Mouse (Mus musculus) MEL (cell line): ENCODE results near the gene Prrg2. TPM values are rescaled to one million over a fixed set of nuclear protein-coding genes. Genes with fewer than 3 reads are reported as not detected.

Experiments used
- DNase-seq: peaks from one replicate; pipeline ENCODE4 v3.0.0; 2011; ENCODE audit warnings: low read depth, low spot score
- H3K27ac ChIP-seq: 2 replicates; pipeline ENCODE4 v1.5.1; 2012; ENCODE audit warnings: low read depth, mild to moderate bottlenecking, control low read depth, low read length, moderate library complexity; ENCODE audit not compliant: control insufficient read depth
- H3K27me3 ChIP-seq, 2 experiments: fragments of 150-350 bp in 1 of 2; sonication (generic) in 1 of 2; 2 replicates each; pipeline ENCODE4 v1.6.1; 2012; ENCODE audit warnings: low read length in 2 of 2, mild to moderate bottlenecking in 2 of 2, improper control_type of control experiment in 1 of 2, moderate library complexity in 1 of 2; ENCODE audit not compliant: insufficient read depth in 2 of 2, control insufficient read depth in 1 of 2
- H3K36me3 ChIP-seq, 2 experiments: 2 replicates each; pipeline ENCODE4 v1.6.1; 2012 to 2014; ENCODE audit warnings: low read length in 2 of 2, improper control_type of control experiment in 1 of 2, inconsistent platforms in 1 of 2, mild to moderate bottlenecking in 1 of 2; ENCODE audit not compliant: insufficient read depth in 2 of 2, control insufficient read depth in 1 of 2
- H3K4me1 ChIP-seq, 2 experiments: fragments of 150-350 bp in 1 of 2; sonication (generic) in 1 of 2; 2 replicates each; pipeline ENCODE4 v1.6.1; 2012; ENCODE audit warnings: low read length in 2 of 2, improper control_type of control experiment in 1 of 2, mild to moderate bottlenecking in 1 of 2; ENCODE audit not compliant: insufficient read depth in 2 of 2, control insufficient read depth in 1 of 2
- H3K4me3 ChIP-seq, 2 experiments: fragments of 150-350 bp in 1 of 2; sonication (generic) in 1 of 2; 2 replicates each; pipeline ENCODE4 v1.5.1; 2012; ENCODE audit warnings: low read depth in 2 of 2, low read length in 2 of 2, mild to moderate bottlenecking in 2 of 2, moderate library complexity in 2 of 2, control low read depth in 1 of 2, improper control_type of control experiment in 1 of 2; ENCODE audit not compliant: control insufficient read depth in 1 of 2, insufficient read depth in 1 of 2
- H3K79me2 ChIP-seq: 2 replicates; pipeline ENCODE4 v1.6.1; 2012; ENCODE audit warnings: mild to moderate bottlenecking, low read length, moderate library complexity; ENCODE audit not compliant: control insufficient read depth, poor library complexity, insufficient read depth
- H3K9ac ChIP-seq: 2 replicates; pipeline ENCODE4 v1.6.1; 2012; ENCODE audit warnings: low read depth, mild to moderate bottlenecking, control low read depth, low read length, moderate library complexity; ENCODE audit not compliant: control insufficient read depth, poor library complexity, severe bottlenecking
- H3K9me3 ChIP-seq: fragments of 150-350 bp; sonication (generic); replicated peaks from 2 replicates; pipeline ENCODE4 v1.6.1; 2012; ENCODE audit warnings: mild to moderate bottlenecking, low read length, improper control_type of control experiment, moderate library complexity; ENCODE audit not compliant: insufficient read depth
- BHLHE40 ChIP-seq: IDR thresholded peaks from 2 replicates; pipeline ENCODE4 v1.6.1; 2012; ENCODE audit warnings: low read depth, mild to moderate bottlenecking, inconsistent platforms, low read length, improper control_type of control experiment, borderline replicate concordance
- EP300 ChIP-seq, 2 experiments: IDR thresholded peaks; 2 replicates each; pipeline ENCODE4 v1.6.1; 2011; ENCODE audit warnings: improper control_type of control experiment in 2 of 2, low read length in 2 of 2, low read depth in 1 of 2, mild to moderate bottlenecking in 1 of 2
- KAT2A ChIP-seq: conservative IDR thresholded peaks from 2 replicates; pipeline ENCODE4 v1.6.1; 2012; ENCODE audit warnings: low read depth, low read length, improper control_type of control experiment, inconsistent platforms
- MAFK ChIP-seq: IDR thresholded peaks from 2 replicates; pipeline ENCODE4 v1.6.1; 2011; ENCODE audit warnings: low read depth, mild to moderate bottlenecking, low read length, improper control_type of control experiment, borderline replicate concordance
- MAZ ChIP-seq: IDR thresholded peaks from 2 replicates; pipeline ENCODE4 v1.6.1; 2012; ENCODE audit warnings: low read depth, mild to moderate bottlenecking, inconsistent platforms, low read length, improper control_type of control experiment
- MEF2A ChIP-seq: IDR thresholded peaks from 2 replicates; pipeline ENCODE4 v1.6.1; 2014; ENCODE audit warnings: low read depth, mild to moderate bottlenecking, inconsistent platforms, low read length, improper control_type of control experiment; ENCODE audit not compliant: poor library complexity, insufficient replicate concordance, severe bottlenecking; ENCODE audit errors: extremely low read depth
- NELFE ChIP-seq: IDR thresholded peaks from 2 replicates; pipeline ENCODE4 v1.6.1; 2011; ENCODE audit warnings: low read depth, low read length, improper control_type of control experiment
- POLR2A ChIP-seq, 2 experiments: IDR thresholded peaks; 2 replicates each; pipeline ENCODE4 v1.6.1; 2011 to 2012; ENCODE audit warnings: low read length in 2 of 2, mild to moderate bottlenecking in 2 of 2, control low read depth in 1 of 2, improper control_type of control experiment in 1 of 2, low read depth in 1 of 2, moderate library complexity in 1 of 2; ENCODE audit not compliant: control insufficient read depth in 1 of 2, insufficient read depth in 1 of 2, poor library complexity in 1 of 2
- RCOR1 ChIP-seq: IDR thresholded peaks from 2 replicates; pipeline ENCODE4 v1.6.1; 2012; ENCODE audit warnings: low read depth, mild to moderate bottlenecking, inconsistent platforms, low read length, improper control_type of control experiment
- TBP ChIP-seq: IDR thresholded peaks from 2 replicates; pipeline ENCODE4 v1.8.0; 2011; ENCODE audit warnings: low read depth, low read length, improper control_type of control experiment
- ZKSCAN1 ChIP-seq: IDR thresholded peaks from 2 replicates; pipeline ENCODE4 v1.6.1; 2012; ENCODE audit warnings: low read depth, mild to moderate bottlenecking, inconsistent platforms, low read length, improper control_type of control experiment, moderate library complexity
- ZMIZ1 ChIP-seq: IDR thresholded peaks from 2 replicates; pipeline ENCODE4 v1.6.1; 2012; ENCODE audit warnings: low read depth, mild to moderate bottlenecking, inconsistent platforms, low read length, improper control_type of control experiment, moderate library complexity
- ZNF384 ChIP-seq: IDR thresholded peaks from 2 replicates; pipeline ENCODE4 v1.6.1; 2012; ENCODE audit warnings: low read depth, mild to moderate bottlenecking, inconsistent platforms, low read length, improper control_type of control experiment
- polyA plus RNA-seq, 2 experiments: library from polyadenylated mRNA; stranded (reverse) in 1 of 2; unstranded in 1 of 2; fragments of >175 nt in 1 of 2; fragments of >200 nt in 1 of 2; gene quantifications; 2 replicates each; pipeline versions ENCODE4 v1.2.1 to v1.2.4; 2012; ENCODE audit warnings: low replicate concordance in 2 of 2, low read depth in 1 of 2; ENCODE audit not compliant: insufficient read length in 2 of 2, insufficient read depth in 1 of 2, missing spikeins in 1 of 2
- total RNA-seq: library from RNA; depleted of rRNA; stranded (reverse); fragments of 300-350 nt; gene quantifications from 2 replicates; pipeline ENCODE4 v1.2.3, GENCODE M21; 2012

Gene Prrg2
- total and polyA plus RNA-seq, 3 experiments: 7.5 to 16.9 TPM; not detected in 1

- no peak for TF ChIP-seq TBP
- TF ChIP-seq ZNF384: no peak
- TF ChIP-seq MEF2A: no peak
- TF ChIP-seq MAZ: no peak
- TF ChIP-seq POLR2A (IDR thresholded peaks at IDR 0.05; ENCODE audit: control insufficient read depth in 1 of 2, insufficient read depth in 1 of 2, low read depth in 1 of 2, low read length in 2 of 2, poor library complexity in 1 of 2): no peak; a peak in 1 of 4 replicates
- TF ChIP-seq ZMIZ1: no peak
- TF ChIP-seq, all 39 proteins: peak for 0
- no peak for DNase-seq
- Histone ChIP-seq H3K9me3 (no peaks in the 10 kb centered on the region), H3K4me1 (peaks cover 4 to 14% of the 10 kb centered on the region in 2 experiments), H3K4me3 (no peak overlapping the region), H3K9ac (no peak overlapping the region), H3K79me2 (peaks cover 16% of the 10 kb centered on the region), H3K27ac (no peak overlapping the region), H3K36me3 (peaks cover 4 to 8% of the 10 kb centered on the region in 2 experiments), H3K27me3 (no peaks in the 10 kb centered on the region)
These were observed 49.7 kb downstream of the Prrg2 start for GRCm38 (mm10) chr7:45012824-45013223.

- no peak for DNase-seq
- peaks cover 4 to 14% of the 10 kb centered on the region in 2 experiments for H3K4me1 ChIP-seq
- no peak overlapping the region for H3K27ac ChIP-seq
- H3K9ac ChIP-seq: no peak overlapping the region
- TF ChIP-seq BHLHE40: no peak
- TF ChIP-seq KAT2A: no peak
- TF ChIP-seq NELFE: no peak
- TF ChIP-seq EP300 (IDR thresholded peaks at IDR 0.05; ENCODE audit: low read depth in 1 of 2, low read length in 2 of 2): no peak
- TF ChIP-seq ZMIZ1: no peak
- no peak for TF ChIP-seq MAFK
- TF ChIP-seq MEF2A: no peak
- TF ChIP-seq RCOR1: no peak
- TF ChIP-seq, all 39 proteins: peak for 0
- Histone ChIP-seq H3K4me3 (no peak overlapping the region), H3K27me3 (no peaks in the 10 kb centered on the region), H3K36me3 (peaks cover 4 to 8% of the 10 kb centered on the region in 2 experiments), H3K9me3 (no peaks in the 10 kb centered on the region), H3K79me2 (peaks cover 16% of the 10 kb centered on the region)
These were observed 50.5 kb downstream of the Prrg2 start for GRCm38 (mm10) chr7:45012011-45012410.

GRCm38 (mm10) chr7:45008411-45008810 lies 54.1 kb downstream of the Prrg2 start:
- no peak for DNase-seq
- TF ChIP-seq ZKSCAN1: no peak
- TF ChIP-seq MAZ: no peak
- H3K9me3 ChIP-seq: no peaks in the 10 kb centered on the region
- H3K36me3 ChIP-seq: peaks cover 0 to 4% of the 10 kb centered on the region in 2 experiments; a peak in 3 of 4 replicates
- no peak overlapping the region for H3K4me3 ChIP-seq
- H3K27me3 ChIP-seq: no peaks in the 10 kb centered on the region
- H3K4me1 ChIP-seq: peaks cover 0 to 3% of the 10 kb centered on the region in 2 experiments; a peak in 1 of 4 replicates
- no peaks in the 10 kb centered on the region; the same call in 1 of the 2 replicates for H3K79me2 ChIP-seq
- H3K9ac ChIP-seq: no peak overlapping the region
- H3K27ac ChIP-seq: no peak overlapping the region
